Mouse (Mus musculus) liver, embryonic 14.5 days (tissue): ENCODE measurements around the gene Dctd. TPM values are rescaled to one million over a fixed set of nuclear protein-coding genes. Genes with fewer than 3 reads are reported as not detected.

Experiments used
- ATAC-seq: fragments of 200-750 bp; cut with Nextera tagmentation; 2 replicates; pipeline ENCODE4 v1.8.0; 2017; ENCODE audit warnings: moderate number of reproducible peaks, mild to moderate bottlenecking, moderate library complexity; ENCODE audit not compliant: insufficient read depth
- DNase-seq, 3 experiments: peaks; one replicate each; pipeline ENCODE4 v3.0.0-alpha.2; 2012 to 2013; ENCODE audit warnings: low read depth in 3 of 3, low spot score in 3 of 3
- H3K27ac ChIP-seq: fragments of 300-500 bp; sonication (generic); 2 replicates; pipeline ENCODE4 v1.5.1; 2014; ENCODE audit warnings: moderate library complexity, mild to moderate bottlenecking, control low read depth, inconsistent platforms
- H3K27me3 ChIP-seq: fragments of 300-500 bp; sonication (generic); 2 replicates; pipeline ENCODE4 v1.6.1; 2014; ENCODE audit warnings: mild to moderate bottlenecking, low read length, moderate library complexity; ENCODE audit not compliant: control insufficient read depth, insufficient read depth
- H3K36me3 ChIP-seq: fragments of 300-500 bp; sonication (generic); replicated peaks from 2 replicates; pipeline ENCODE4 v1.6.1; 2014; ENCODE audit warnings: low read depth; ENCODE audit not compliant: control insufficient read depth, insufficient read depth
- H3K4me1 ChIP-seq, 2 experiments: fragments of 200-500 bp in 1 of 2; fragments of 300-500 bp in 1 of 2; sonication (generic) in 1 of 2; replicated peaks; 2 replicates each; pipeline ENCODE4 v1.6.1; 2012 to 2014; ENCODE audit warnings: antibody characterized with exemption in 1 of 2, inconsistent platforms in 1 of 2, low read length in 1 of 2; ENCODE audit not compliant: control insufficient read depth in 2 of 2, insufficient read depth in 2 of 2
- H3K4me2 ChIP-seq: fragments of 300-500 bp; sonication (generic); 2 replicates; pipeline ENCODE4 v1.6.1; 2014; ENCODE audit warnings: low read depth, mild to moderate bottlenecking, control low read depth, moderate library complexity
- H3K4me3 ChIP-seq, 2 experiments: fragments of 200-500 bp in 1 of 2; fragments of 300-500 bp in 1 of 2; sonication (generic) in 1 of 2; 2 replicates each; pipeline ENCODE4 v1.5.1; 2012 to 2014; ENCODE audit warnings: low read depth in 2 of 2, low read length in 2 of 2, mild to moderate bottlenecking in 2 of 2, control low read depth in 1 of 2, inconsistent platforms in 1 of 2, moderate library complexity in 1 of 2; ENCODE audit not compliant: insufficient read depth in 1 of 2
- H3K9ac ChIP-seq: fragments of 300-500 bp; sonication (generic); replicated peaks from 2 replicates; pipeline ENCODE4 v1.6.1; 2014; ENCODE audit warnings: mild to moderate bottlenecking, control low read depth, moderate library complexity
- H3K9me3 ChIP-seq: fragments of 300-500 bp; sonication (generic); 2 replicates; pipeline ENCODE4 v1.6.1; 2016; ENCODE audit warnings: low read length, mixed read lengths; ENCODE audit not compliant: control insufficient read depth
- CTCF ChIP-seq: IDR thresholded peaks from 2 replicates; pipeline ENCODE4 v1.5.1; 2016; ENCODE audit warnings: antibody characterized with exemption, low read depth, control low read depth
- EP300 ChIP-seq: IDR thresholded peaks from 2 replicates; pipeline ENCODE4 v1.6.1; 2016; ENCODE audit warnings: antibody characterized with exemption, low read depth
- WGBS: fragments of 180-500 bp; shearing (Covaris S2); extraction: QIAGEN DNeasy Blood & Tissue Kit; methylation state at CpG from one replicate; pipeline ENCODE4 v1.1.7; 2014; ENCODE audit not compliant: insufficient replicate concordance; 5-methylcytosine and 5-hydroxymethylcytosine counted together
- polyA plus RNA-seq, 2 experiments: library from polyadenylated mRNA; depleted of rRNA in 1 of 2; stranded (reverse) in 1 of 2; unstranded in 1 of 2; fragments of >200 nt; fragmentation: Nextera tagmentation in 1 of 2; extraction: Ambion mirVana in 1 of 2; gene quantifications; 2 replicates each; pipeline versions ENCODE4 v1.2.1 to v1.2.3; 2012 to 2014

Gene Dctd
- polyA plus RNA-seq, 2 experiments, result 7.5 to 13.3 TPM

- ATAC-seq (no peak), DNase-seq (no peak)
- H3K4me1 ChIP-seq, result no peaks in the 10 kb centered on the region
- no peaks in the 10 kb centered on the region for H3K27me3 ChIP-seq
- TF ChIP-seq CTCF, result no peak
- TF ChIP-seq EP300, result no peak
- H3K4me3 ChIP-seq, result no peak overlapping the region
- H3K36me3 ChIP-seq, result no peaks in the 10 kb centered on the region
- no peak overlapping the region for H3K9ac ChIP-seq
- no peak overlapping the region for H3K27ac ChIP-seq
- no peak overlapping the region for H3K4me2 ChIP-seq
- no peaks in the 10 kb centered on the region for H3K9me3 ChIP-seq
- 81% methylated on average over 13 of the region's 13 CpGs for WGBS
Observed at GRCm38 (mm10) chr8:48126954-48127353, 28.1 kb downstream of the Dctd start.

- WGBS, result 84% methylated on average over 8 of the region's 8 CpGs
- Histone ChIP-seq H3K4me2 (no peak overlapping the region), H3K9me3 (no peaks in the 10 kb centered on the region), H3K27ac (no peak overlapping the region), H3K36me3 (no peaks in the 10 kb centered on the region), H3K9ac (no peak overlapping the region), H3K4me3 (no peak overlapping the region), H3K4me1 (no peaks in the 10 kb centered on the region), H3K27me3 (no peaks in the 10 kb centered on the region)
- no peak for TF ChIP-seq CTCF
- TF ChIP-seq EP300, result no peak
- ATAC-seq, result no peak
- no peak for DNase-seq
Observed at GRCm38 (mm10) chr8:48130266-48130665, 31.4 kb downstream of the Dctd start.

- WGBS, result 58% methylated on average over 5 of the region's 5 CpGs
- H3K27ac ChIP-seq, result no peak overlapping the region
- ATAC-seq (no peak), DNase-seq (no peak)
- H3K4me3 ChIP-seq, result no peak overlapping the region
- no peaks in the 10 kb centered on the region for H3K4me1 ChIP-seq
- H3K4me2 ChIP-seq, result no peak overlapping the region
- TF ChIP-seq EP300, result no peak
- TF ChIP-seq CTCF, result no peak
- no peak overlapping the region for H3K9ac ChIP-seq
- H3K36me3 ChIP-seq, result no peaks in the 10 kb centered on the region
- H3K9me3 ChIP-seq, result no peaks in the 10 kb centered on the region
- no peaks in the 10 kb centered on the region for H3K27me3 ChIP-seq
Observed at GRCm38 (mm10) chr8:48133321-48133720, 34.4 kb downstream of the Dctd start.

- ATAC-seq (no peak), DNase-seq (no peak)
- H3K36me3 ChIP-seq, result no peaks in the 10 kb centered on the region
- no peak overlapping the region for H3K4me2 ChIP-seq
- H3K27ac ChIP-seq, result no peak overlapping the region
- TF ChIP-seq CTCF (no peak), EP300 (no peak)
- no peak overlapping the region for H3K9ac ChIP-seq
- no peaks in the 10 kb centered on the region for H3K9me3 ChIP-seq
- no peaks in the 10 kb centered on the region for H3K4me1 ChIP-seq
- WGBS, result 78% methylated on average over 30 of the region's 30 CpGs
- H3K27me3 ChIP-seq, result no peaks in the 10 kb centered on the region
- no peak overlapping the region for H3K4me3 ChIP-seq
Observed at GRCm38 (mm10) chr8:48136804-48137650, 38.1 kb downstream of the Dctd start.

GRCm38 (mm10) chr8:48137651-48137937 is 38.7 kb downstream of the Dctd start:
- no peak overlapping the region for H3K4me2 ChIP-seq
- TF ChIP-seq CTCF, result no peak
- no peak for TF ChIP-seq EP300
- no peaks in the 10 kb centered on the region for H3K27me3 ChIP-seq
- no peaks in the 10 kb centered on the region for H3K36me3 ChIP-seq
- no peak overlapping the region for H3K9ac ChIP-seq
- H3K4me3 ChIP-seq, result no peak overlapping the region
- DNase-seq (no peak), ATAC-seq (no peak)
- H3K9me3 ChIP-seq, result no peaks in the 10 kb centered on the region
- H3K4me1 ChIP-seq, result no peaks in the 10 kb centered on the region
- WGBS, result 75% methylated on average over 3 of the region's 3 CpGs
- no peak overlapping the region for H3K27ac ChIP-seq
